Mouse (Mus musculus) olfactory bulb, adult 2 months (tissue): ENCODE results near the gene Ddx23. TPM values are rescaled to one million over a fixed set of nuclear protein-coding genes. Genes with fewer than 3 reads are reported as not detected.

Experiments
- H3K27ac ChIP-seq: fragments of 200-500 bp; 2 replicates; pipeline ENCODE4 v1.5.1; 2012; ENCODE audit warnings: low read depth, low read length; ENCODE audit not compliant: insufficient read depth
- H3K4me1 ChIP-seq: fragments of 200-500 bp; 2 replicates; pipeline ENCODE4 v1.6.1; 2012; ENCODE audit warnings: low read length; ENCODE audit not compliant: control insufficient read depth, insufficient read depth
- H3K4me3 ChIP-seq: fragments of 200-500 bp; 2 replicates; pipeline ENCODE4 v1.5.1; 2012; ENCODE audit warnings: mild to moderate bottlenecking, low read depth, low read length, moderate library complexity; ENCODE audit not compliant: insufficient read depth
- CTCF ChIP-seq: fragments of 200-500 bp; IDR thresholded peaks from 2 replicates; pipeline ENCODE4 v1.5.1; 2012; ENCODE audit warnings: low read depth, mild to moderate bottlenecking, low read length, moderate library complexity; ENCODE audit not compliant: insufficient read depth
- POLR2A ChIP-seq: fragments of 200-500 bp; IDR thresholded peaks from 2 replicates; pipeline ENCODE4 v1.6.1; 2012; ENCODE audit warnings: mild to moderate bottlenecking, low read depth, low read length, moderate library complexity; ENCODE audit not compliant: insufficient read depth
- WGBS: fragments of 180-500 bp; shearing (Covaris S2); methylation state at CpG from one replicate; pipeline ENCODE4 v1.1.7; 2018; 5-methylcytosine and 5-hydroxymethylcytosine counted together
- polyA plus RNA-seq: library from polyadenylated mRNA; stranded (reverse); fragments of >200 nt; gene quantifications from 2 replicates; pipeline ENCODE4 v1.2.4, GENCODE M21; 2012; ENCODE audit warnings: low replicate concordance; ENCODE audit not compliant: missing spikeins, insufficient read depth, insufficient read length

Gene Ddx23
- polyA plus RNA-seq, 1 experiment = not detected

DNA sequence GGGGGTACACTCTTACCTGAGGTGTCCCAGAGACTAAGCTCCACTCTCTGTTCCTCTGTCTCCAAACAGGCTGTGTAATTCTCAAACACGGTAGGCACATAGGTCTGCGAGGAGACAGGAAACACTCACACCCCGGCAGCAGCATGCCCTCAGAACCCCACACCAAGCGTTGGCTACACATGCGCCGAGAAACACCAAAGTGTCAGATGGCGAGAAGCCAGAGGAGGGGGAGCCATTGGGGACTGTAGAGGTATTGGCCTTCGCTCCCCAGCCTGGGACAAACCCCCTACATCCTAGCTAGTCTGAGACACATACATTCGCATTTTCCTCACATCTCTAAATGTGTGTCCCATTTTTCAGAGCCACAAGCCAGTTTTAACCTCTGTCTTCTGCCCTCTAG is 13.8 kb upstream of the Ddx23 start:
- H3K27ac ChIP-seq = no peak overlapping the region
- no peak for TF ChIP-seq POLR2A
- no peak for TF ChIP-seq CTCF
- peaks cover 28% of the 10 kb centered on the region for H3K4me1 ChIP-seq
- H3K4me3 ChIP-seq = peak overlapping the region; percentile 43
- WGBS = 1% methylated on average over 9 of the region's 9 CpGs

GRCm38 (mm10) chr15:98675634-98676250 is 13.0 kb upstream of the Ddx23 start:
- H3K4me1 ChIP-seq = peaks cover 28% of the 10 kb centered on the region
- H3K27ac ChIP-seq = no peak overlapping the region
- H3K4me3 ChIP-seq = peak overlapping the region; percentile 43
- TF ChIP-seq POLR2A (no peak), CTCF (no peak)
- 3% methylated on average over 14 of the region's 14 CpGs for WGBS

- peak overlapping the region; percentile 43 for H3K4me3 ChIP-seq
- H3K4me1 ChIP-seq = peaks cover 28% of the 10 kb centered on the region
- TF ChIP-seq CTCF (no peak), POLR2A (no peak)
- H3K27ac ChIP-seq = no peak overlapping the region
- 7% methylated on average over 11 of the region's 11 CpGs for WGBS
These were observed 12.4 kb upstream of the Ddx23 start for GRCm38 (mm10) chr15:98674994-98675545.

DNA sequence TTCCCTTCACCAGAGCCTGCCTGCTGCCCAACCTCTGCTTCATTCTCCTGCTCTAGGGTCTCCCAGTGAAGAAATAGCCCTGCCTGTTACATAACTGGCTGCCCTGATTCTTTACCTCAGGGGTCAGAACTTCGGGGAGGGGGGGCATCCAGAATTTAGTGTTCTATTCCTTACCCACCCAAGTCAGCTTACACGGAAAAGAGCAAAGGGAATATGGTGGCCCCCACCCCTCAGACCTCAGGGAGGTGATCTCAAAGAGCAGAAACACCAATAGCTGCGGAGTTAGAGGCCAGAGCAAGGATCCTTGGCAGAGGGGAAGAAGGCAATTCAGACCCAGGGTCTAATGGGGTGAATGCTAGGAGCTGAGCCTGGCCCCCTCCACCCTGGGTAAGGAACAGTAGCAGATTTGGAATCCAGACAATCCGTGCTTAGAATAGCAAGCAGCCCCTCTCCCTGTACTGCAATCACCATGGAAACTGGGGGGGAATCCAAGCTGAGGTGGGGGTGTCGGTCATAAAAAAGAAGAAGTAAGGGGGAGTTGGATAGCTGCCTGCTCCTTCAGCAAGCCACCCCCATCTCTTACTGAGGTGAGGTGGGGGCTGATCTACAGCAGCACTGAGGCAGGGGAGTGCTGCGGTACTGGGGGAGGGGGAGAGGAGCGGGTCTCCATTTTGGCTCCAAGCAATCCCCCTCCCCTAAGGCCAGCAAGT is 11.7 kb upstream of the Ddx23 start:
- H3K4me3 ChIP-seq = peak overlapping the region; percentile 11; the same call in 1 of the 2 replicates
- 22% methylated on average over 7 of the region's 7 CpGs for WGBS
- no peak overlapping the region for H3K27ac ChIP-seq
- H3K4me1 ChIP-seq = peaks cover 28% of the 10 kb centered on the region
- TF ChIP-seq CTCF = no peak
- TF ChIP-seq POLR2A = no peak

GRCm38 (mm10) chr15:98673732-98674131 is 11.0 kb upstream of the Ddx23 start:
- no peak for TF ChIP-seq POLR2A
- TF ChIP-seq CTCF = no peak
- Histone ChIP-seq H3K4me3 (no peak overlapping the region), H3K27ac (no peak overlapping the region), H3K4me1 (peaks cover 28% of the 10 kb centered on the region)
- 86% methylated on average over 7 of the region's 7 CpGs for WGBS

DNA sequence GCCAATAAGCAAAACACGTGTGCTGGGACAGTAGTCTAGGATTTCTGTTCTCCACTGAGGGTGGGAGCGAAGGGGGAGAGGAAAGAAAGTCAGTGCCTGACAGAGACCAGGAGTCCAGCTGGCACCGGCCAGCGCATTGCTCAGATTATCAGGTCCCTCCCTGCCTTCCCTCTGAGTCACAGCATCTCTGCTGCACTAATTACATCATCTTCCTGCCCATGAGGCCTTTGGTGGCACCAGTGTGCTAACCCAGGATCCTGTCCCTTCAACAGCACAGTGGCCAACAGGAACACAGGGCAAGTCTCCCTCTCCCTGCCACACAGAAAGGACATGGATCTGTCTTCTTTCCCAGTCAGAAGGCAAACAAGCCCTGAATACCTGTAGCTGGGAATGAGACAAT is 9.9 kb upstream of the Ddx23 start:
- Histone ChIP-seq H3K4me1 (peaks cover 28% of the 10 kb centered on the region), H3K4me3 (no peak overlapping the region), H3K27ac (0 out of 2 replicates have a peak overlapping the region, but pooled peaks have one; percentile 6)
- no peak for TF ChIP-seq CTCF
- TF ChIP-seq POLR2A = no peak
- WGBS = 47% methylated on average over 4 of the region's 4 CpGs

DNA sequence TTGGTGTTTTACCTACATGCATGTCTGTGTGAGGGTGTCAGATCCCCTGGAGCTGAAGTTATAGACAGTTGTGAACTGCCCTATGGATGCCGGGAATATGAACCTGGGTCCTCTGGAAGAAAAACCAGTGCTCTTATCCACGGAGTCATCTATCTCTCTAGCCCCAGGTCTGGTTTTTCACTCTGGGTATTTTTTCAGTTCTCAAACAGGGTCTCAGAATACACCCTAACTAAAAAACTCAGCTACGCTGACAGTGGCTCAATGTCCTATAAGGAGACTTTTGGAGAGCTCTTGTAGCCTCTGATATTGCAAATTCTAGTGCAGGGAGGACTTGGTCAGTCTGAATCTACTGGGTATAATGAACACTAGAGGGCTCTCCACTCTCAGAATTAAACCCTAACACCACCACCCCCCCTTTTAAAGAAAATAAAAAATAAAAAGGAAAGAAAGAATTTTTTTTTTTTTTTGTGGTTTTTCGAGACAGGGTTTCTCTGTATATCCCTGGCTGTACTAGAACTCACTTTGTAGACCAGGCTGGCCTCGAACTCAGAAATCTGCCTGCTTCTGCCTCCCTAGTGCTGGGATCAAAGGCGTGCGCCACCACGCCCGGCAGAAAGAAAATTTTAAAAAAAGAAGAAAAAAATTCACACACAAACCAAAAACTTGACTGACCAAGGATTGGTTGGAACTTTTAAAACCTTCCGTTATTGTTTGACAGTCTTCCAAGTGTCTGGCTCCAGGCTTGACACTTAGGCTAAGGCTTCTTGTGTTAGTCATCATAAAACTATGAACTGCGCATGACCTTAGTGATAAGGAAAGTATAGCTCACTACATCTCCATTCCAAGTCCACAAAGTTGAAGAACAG is 1.6 kb upstream of the Ddx23 start:
- H3K27ac ChIP-seq = no peak overlapping the region
- H3K4me3 ChIP-seq = no peak overlapping the region
- no peak for TF ChIP-seq CTCF
- no peak for TF ChIP-seq POLR2A
- WGBS = 74% methylated on average over 11 of the region's 11 CpGs
- peaks cover 5% of the 10 kb centered on the region; the same call in 1 of the 2 replicates for H3K4me1 ChIP-seq

DNA sequence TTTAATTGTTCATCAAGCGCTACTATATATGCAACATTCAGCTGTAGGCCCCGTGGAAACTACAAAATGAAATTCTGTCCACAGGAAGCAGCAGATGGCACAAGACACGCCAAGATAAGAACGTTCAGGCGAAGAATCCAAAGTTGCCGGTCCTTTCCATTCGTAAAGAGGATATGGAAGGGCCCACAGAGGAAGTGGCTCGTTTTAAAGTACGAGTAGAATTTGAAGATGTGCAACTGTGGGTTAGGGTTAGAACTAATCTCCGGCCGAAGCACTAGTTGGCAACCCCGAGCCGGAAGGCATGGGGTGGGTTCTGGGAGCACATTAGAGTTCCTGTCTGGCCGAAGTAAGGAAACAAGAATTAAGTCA is 512 bp downstream of the Ddx23 start:
- under 1% methylated on average over 14 of the region's 14 CpGs for WGBS
- TF ChIP-seq CTCF = no peak
- no peak for TF ChIP-seq POLR2A

More for the DNA sequence above, 512 bp downstream of the Ddx23 start:
- H3K27ac ChIP-seq = peak overlapping the region; percentile 66
- peaks cover 5% of the 10 kb centered on the region; the same call in 1 of the 2 replicates for H3K4me1 ChIP-seq
- peak overlapping the region; percentile 77 for H3K4me3 ChIP-seq
